Comparison of ENCODE assay signal across 8 mouse cellular contexts in genomic region chr7:128592118-128592935, GRCm38 (mm10). TPM values are rescaled to one million over a fixed set of nuclear protein-coding genes. Genes with fewer than 3 reads are reported as not detected.
DNase-seq lines count a peak whose midpoint lies in the region; ATAC-seq and TF ChIP-seq lines count a peak whose summit lies in the region.

No protein-coding gene starts in this region.

- peak overlapping the region; percentile 88 for H3K27ac ChIP-seq in hindbrain, embryonic 12.5 days
- peak overlapping the region; percentile 22 for H3K27ac ChIP-seq in small intestine, adult 2 months (ENCODE audit: insufficient read depth, low read depth, low read length)

- TF ChIP-seq POLR2A in small intestine, adult 2 months (IDR thresholded peaks at IDR 0.05; ENCODE audit: low read depth, low read length), result no peak

- no peaks in the 10 kb centered on the region for H3K9me3 ChIP-seq in hindbrain, embryonic 12.5 days (replicated peaks)

- ATAC-seq in hindbrain, embryonic 12.5 days (ENCODE audit: low FRiP score), result peak; percentile 67

- no peaks in the 10 kb centered on the region for H3K27me3 ChIP-seq in hindbrain, embryonic 12.5 days
- no peaks in the 10 kb centered on the region for H3K27me3 ChIP-seq in small intestine, adult 2 months (ENCODE audit: control insufficient read depth, insufficient read depth, low read length)

- no peak for TF ChIP-seq CTCF in small intestine, adult 2 months (IDR thresholded peaks at IDR 0.05; ENCODE audit: extremely low read depth, insufficient read length, insufficient replicate concordance, low read depth, low read length)

- peaks cover 27% of the 10 kb centered on the region for H3K4me1 ChIP-seq in hindbrain, embryonic 12.5 days
- no peaks in the 10 kb centered on the region; the same call in 1 of the 2 replicates for H3K4me1 ChIP-seq in small intestine, adult 2 months (ENCODE audit: control insufficient read depth, insufficient read depth, insufficient read length, low read length)

- no peak overlapping the region for H3K9ac ChIP-seq in hindbrain, embryonic 12.5 days

- WGBS in hindbrain, embryonic 12.5 days, result 3% methylated on average over 21 of the region's 21 CpGs
- 72% methylated on average over 21 of the region's 21 CpGs for WGBS in small intestine, adult 2 months

- DNase-seq in kidney, adult 18-20 months, result peak; percentile 40
- no peak for DNase-seq in kidney, adult 11 months
- DNase-seq in frontal cortex, postnatal 10 days (ENCODE audit: low spot score in 2 of 2), result peak; percentile 36 to 41
- peak; percentile 62 to 72 for DNase-seq in layer of hippocampus, postnatal 36 days
- peak; percentile 69 for DNase-seq in lung, postnatal 14 days
- DNase-seq in thymus, postnatal 25 days, result no peak

- H3K36me3 ChIP-seq in hindbrain, embryonic 12.5 days, result no peaks in the 10 kb centered on the region
- H3K36me3 ChIP-seq in small intestine, adult 2 months (ENCODE audit: control insufficient read depth, insufficient read depth, low read length), result no peaks in the 10 kb centered on the region

- peak overlapping the region; percentile 44 for H3K4me2 ChIP-seq in hindbrain, embryonic 12.5 days (replicated peaks)

- peak overlapping the region; percentile 17 for H3K4me3 ChIP-seq in hindbrain, embryonic 12.5 days
- H3K4me3 ChIP-seq in small intestine, adult 2 months (ENCODE audit: low read depth, low read length), result no peak overlapping the region; the same call in 1 of the 2 replicates

RNA-seq across cellular contexts. Expression of gene Inpp5f, which starts 18.8 kb away (rescaled TPM):
- 140 and 158 TPM in 2 replicates for polyA plus RNA-seq in hindbrain, embryonic 12.5 days (2016; fragmentation: Nextera tagmentation; extraction: Ambion mirVana)
- total RNA-seq in layer of hippocampus, postnatal 36 days (2021), result 100 to 1,000 TPM; 113 to 130 TPM
- 1.4 and 2.0 TPM in 2 replicates for polyA plus RNA-seq in small intestine, adult 2 months (2012; rRNA removed)

Comparison
In these comparisons a context has a peak if more than half of its experiments do, and no peak if none do; other contexts are left out.
1. DNase-seq: peak in kidney, adult 18-20 months (single experiment), frontal cortex, postnatal 10 days (2 of 2), layer of hippocampus, postnatal 36 days (2 of 2) and lung, postnatal 14 days (single experiment); none in kidney, adult 11 months (single experiment) and thymus, postnatal 25 days (single experiment).
2. RNA of gene Inpp5f, which starts 18.8 kb away (polyA plus RNA-seq): 140 to 158 TPM in hindbrain, embryonic 12.5 days; 1.4 to 2.0 TPM in small intestine, adult 2 months; every median in the first group is over 10 times any median in the second.